Mouse (Mus musculus): ENCODE data around the gene Syne2.

GRCm38 (mm10) chr12:75952011-75952410 lies 134.1 kb downstream of the Syne2 start:
- TF ChIP-seq CTCF (IDR thresholded peaks at IDR 0.05; ENCODE audit: extremely low read depth, insufficient read depth, insufficient read length, insufficient replicate concordance) (no peak), POLR2A (IDR thresholded peaks at IDR 0.05; ENCODE audit: low read depth, low read length) (no peak)

Data from spleen, adult 2 months (tissue).